Mouse (Mus musculus) kidney, adult 10 weeks (tissue): ENCODE data around the gene Olfr347. TPM values are rescaled to one million over a fixed set of nuclear protein-coding genes. Genes with fewer than 3 reads are reported as not detected.

Experiments used
- polyA plus RNA-seq: library from polyadenylated mRNA; stranded (reverse); fragments of 350-450 nt; fragmentation: Illumina TruSeq; extraction: RNeasy Lipid Tissue Mini Kit (QIAGEN cat#74804); gene quantifications from one replicate; pipeline ENCODE4 v1.2.3, GENCODE M21; 2014; ENCODE audit warnings: low read depth, low replicate concordance

Olfr347 gene
- polyA plus RNA-seq: not detected

DNA sequence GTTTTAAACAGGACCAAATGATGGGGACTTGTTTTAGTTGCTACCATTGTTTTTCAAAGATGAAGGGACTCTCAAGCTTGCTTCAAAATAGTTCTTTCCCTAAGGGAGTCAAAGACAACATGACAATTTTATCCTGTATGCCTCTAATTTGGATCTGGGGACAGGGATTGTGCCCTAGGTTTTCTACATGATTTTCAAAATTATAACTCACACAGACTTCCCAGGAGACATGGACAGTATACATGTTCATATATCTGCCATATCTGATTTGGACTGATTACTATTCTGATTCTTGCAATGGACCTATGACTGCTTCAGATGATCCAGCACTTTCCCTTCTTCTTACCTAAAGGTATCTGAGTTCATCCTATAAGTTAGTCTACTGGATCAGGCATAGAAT is at the start of gene Olfr347:
TSS of gene Olfr347 (plus strand) at position 301 of the 400 bp plus-strand sequence.

DNA sequence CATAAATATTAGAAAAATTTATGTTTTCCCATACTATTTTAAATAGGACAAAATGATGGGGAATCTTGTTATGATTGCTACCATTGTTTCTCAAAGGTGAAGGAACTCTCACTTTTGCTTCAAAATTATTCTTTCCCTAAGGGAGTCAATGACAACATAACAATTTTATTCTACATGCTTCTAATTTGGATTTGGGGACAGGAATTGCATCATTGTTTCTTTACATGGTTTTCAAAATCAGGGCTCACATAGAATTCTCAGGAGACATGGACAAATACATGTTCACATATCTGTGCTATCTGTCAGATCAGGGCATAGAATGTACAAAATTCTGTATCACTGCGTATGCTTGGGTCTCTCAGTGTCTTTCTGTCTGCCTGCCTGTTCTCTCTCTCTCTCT is 46.2 kb upstream of the Olfr347 start, which contains the start of gene Olfr346:
TSS of gene Olfr346 (plus strand) at position 301 of the 400 bp plus-strand sequence.

DNA sequence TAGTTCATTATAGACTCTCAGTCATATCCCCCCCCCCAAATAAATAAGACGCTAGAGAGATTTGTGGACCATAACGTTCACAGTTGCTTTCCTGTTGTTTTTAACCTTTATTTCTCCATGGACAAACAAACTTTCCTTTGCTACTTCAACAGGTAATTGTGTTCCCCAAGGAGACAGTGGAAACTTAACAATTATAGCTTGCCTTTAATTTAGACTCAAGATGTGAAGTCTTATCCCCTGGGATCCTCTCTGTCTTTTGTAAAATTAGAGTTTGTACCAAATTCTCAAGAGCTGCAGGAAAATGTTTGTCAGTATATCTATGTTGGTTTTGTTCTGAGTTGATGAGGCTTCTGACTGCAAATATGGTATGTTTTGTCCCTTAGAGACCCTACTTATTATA is 52.3 kb downstream of the Olfr347 start, which contains the start of gene Olfr348:
TSS of gene Olfr348 (plus strand) at position 301 of the 400 bp plus-strand sequence.

Other genes starting within 250 kb of the Olfr347 start
- not detected for gene Olfr341, start 249.4 kb upstream of the Olfr347 start, polyA plus RNA-seq
- not detected for gene Olfr342, start 206.9 kb upstream of the Olfr347 start, polyA plus RNA-seq
- gene Olfr344, start 165.2 kb upstream of the Olfr347 start, polyA plus RNA-seq: not detected
- gene Olfr345, start 91.9 kb upstream of the Olfr347 start, polyA plus RNA-seq: not detected
- not detected for gene Olfr346, start 46.1 kb upstream of the Olfr347 start, polyA plus RNA-seq
- not detected for gene Olfr348, start 52.4 kb downstream of the Olfr347 start, polyA plus RNA-seq
- not detected for gene Olfr50, start 58.6 kb downstream of the Olfr347 start, polyA plus RNA-seq
- gene Olfr3, start 85.1 kb downstream of the Olfr347 start, polyA plus RNA-seq: not detected
- gene Olfr350, start 114.4 kb downstream of the Olfr347 start, polyA plus RNA-seq: not detected
- not detected for gene Olfr351, start 130.8 kb downstream of the Olfr347 start, polyA plus RNA-seq
- gene Olfr352, start 136.6 kb downstream of the Olfr347 start, polyA plus RNA-seq: not detected
- gene Olfr353, start 161.0 kb downstream of the Olfr347 start, polyA plus RNA-seq: not detected
- not detected for gene Olfr354, start 173.8 kb downstream of the Olfr347 start, polyA plus RNA-seq
- not detected for gene Olfr355, start 197.0 kb downstream of the Olfr347 start, polyA plus RNA-seq
- gene Olfr356, start 205.2 kb downstream of the Olfr347 start, polyA plus RNA-seq: not detected